Mouse (Mus musculus) limb, embryonic 14.5 days (tissue): ENCODE results near the gene Ubxn11. TPM values are rescaled to one million over a fixed set of nuclear protein-coding genes. Genes with fewer than 3 reads are reported as not detected.

Source experiments
- ATAC-seq: fragments of 200-750 bp; cut with Nextera tagmentation; 2 replicates; pipeline ENCODE4 v1.8.0; 2017; ENCODE audit warnings: low read depth, moderate number of reproducible peaks, moderate TSS enrichment; ENCODE audit not compliant: low FRiP score
- DNase-seq: peaks from one replicate; pipeline ENCODE4 v3.0.0-alpha.2; 2015; ENCODE audit warnings: low spot score
- H3K27ac ChIP-seq: fragments of 300-500 bp; sonication (generic); replicated peaks from 2 replicates; pipeline ENCODE4 v1.5.1; 2014; ENCODE audit warnings: low read depth, mild to moderate bottlenecking, low read length, moderate library complexity, mixed read lengths
- H3K27me3 ChIP-seq: fragments of 300-500 bp; sonication (generic); 2 replicates; pipeline ENCODE4 v1.6.1; 2014; ENCODE audit warnings: low read length, mixed read lengths; ENCODE audit not compliant: control insufficient read depth, insufficient read depth
- H3K36me3 ChIP-seq: fragments of 300-500 bp; sonication (generic); 2 replicates; pipeline ENCODE4 v1.6.1; 2014; ENCODE audit warnings: mild to moderate bottlenecking, low read length, moderate library complexity, mixed read lengths; ENCODE audit not compliant: control insufficient read depth, insufficient read depth
- H3K4me1 ChIP-seq: fragments of 300-500 bp; sonication (generic); 2 replicates; pipeline ENCODE4 v1.6.1; 2014; ENCODE audit warnings: antibody characterized with exemption, low read length, mixed read lengths; ENCODE audit not compliant: control insufficient read depth, insufficient read depth
- H3K4me2 ChIP-seq: fragments of 300-500 bp; sonication (generic); replicated peaks from 2 replicates; pipeline ENCODE4 v1.6.1; 2014; ENCODE audit warnings: low read depth, mild to moderate bottlenecking, low read length, moderate library complexity; ENCODE audit not compliant: severe bottlenecking
- H3K4me3 ChIP-seq: fragments of 300-500 bp; sonication (generic); replicated peaks from 2 replicates; pipeline ENCODE4 v1.5.1; 2014; ENCODE audit warnings: low read length
- H3K9ac ChIP-seq: fragments of 300-500 bp; sonication (generic); 2 replicates; pipeline ENCODE4 v1.6.1; 2014; ENCODE audit warnings: mild to moderate bottlenecking, low read depth, low read length, moderate library complexity; ENCODE audit not compliant: severe bottlenecking
- H3K9me3 ChIP-seq: fragments of 300-500 bp; sonication (generic); 2 replicates; pipeline ENCODE4 v1.6.1; 2016; ENCODE audit warnings: low read length; ENCODE audit not compliant: control insufficient read depth
- POLR2A ChIP-seq: fragments of 200-500 bp; IDR thresholded peaks from 2 replicates; pipeline ENCODE4 v1.8.0; 2012; ENCODE audit warnings: inconsistent platforms, mild to moderate bottlenecking, moderate library complexity, borderline replicate concordance; ENCODE audit not compliant: insufficient read depth, insufficient read length; ENCODE audit errors: extremely low read depth
- WGBS: fragments of 180-500 bp; shearing (Covaris S2); extraction: QIAGEN DNeasy Blood & Tissue Kit; methylation state at CpG from one replicate; pipeline ENCODE4 v1.1.7; 2014; 5-methylcytosine and 5-hydroxymethylcytosine counted together
- polyA plus RNA-seq, 2 experiments: library from polyadenylated mRNA; depleted of rRNA in 1 of 2; stranded (reverse) in 1 of 2; unstranded in 1 of 2; fragments of >200 nt; fragmentation: Nextera tagmentation in 1 of 2; extraction: Ambion mirVana in 1 of 2; gene quantifications; 2 replicates each; pipeline versions ENCODE4 v1.2.1 to v1.2.3; 2012 to 2014

Ubxn11 gene
- polyA plus RNA-seq, 2 experiments: 7.6 to 21.9 TPM

GRCm38 (mm10) chr4:134120192-134120805 is 17.9 kb downstream of the Ubxn11 start:
- Histone ChIP-seq H3K36me3 (no peaks in the 10 kb centered on the region), H3K27me3 (no peaks in the 10 kb centered on the region), H3K4me2 (no peak overlapping the region), H3K9me3 (no peaks in the 10 kb centered on the region), H3K9ac (no peak overlapping the region), H3K27ac (no peak overlapping the region), H3K4me1 (no peaks in the 10 kb centered on the region; the same call in 1 of the 2 replicates), H3K4me3 (no peak overlapping the region)
- ATAC-seq: no peak
- DNase-seq: no peak
- WGBS: 69% methylated on average over 6 of the region's 6 CpGs
- TF ChIP-seq POLR2A: no peak

GRCm38 (mm10) chr4:134120916-134121315 is 18.5 kb downstream of the Ubxn11 start:
- Histone ChIP-seq H3K4me1 (no peaks in the 10 kb centered on the region; the same call in 1 of the 2 replicates), H3K4me2 (no peak overlapping the region), H3K27me3 (no peaks in the 10 kb centered on the region), H3K9ac (no peak overlapping the region; the same call in 1 of the 2 replicates), H3K9me3 (no peaks in the 10 kb centered on the region), H3K4me3 (no peak overlapping the region), H3K27ac (no peak overlapping the region), H3K36me3 (no peaks in the 10 kb centered on the region)
- DNase-seq (no peak), ATAC-seq (no peak)
- WGBS: 89% methylated on average over 4 of the region's 4 CpGs
- TF ChIP-seq POLR2A: no peak

- Histone ChIP-seq H3K36me3 (no peaks in the 10 kb centered on the region), H3K9me3 (no peaks in the 10 kb centered on the region), H3K27ac (no peak overlapping the region), H3K27me3 (no peaks in the 10 kb centered on the region), H3K9ac (no peak overlapping the region; the same call in 1 of the 2 replicates), H3K4me1 (no peaks in the 10 kb centered on the region; the same call in 1 of the 2 replicates), H3K4me2 (no peak overlapping the region), H3K4me3 (no peak overlapping the region)
- 41% methylated on average over 4 of the region's 4 CpGs for WGBS
- no peak for ATAC-seq
- DNase-seq: no peak
- TF ChIP-seq POLR2A: no peak
These were observed 19.2 kb downstream of the Ubxn11 start for GRCm38 (mm10) chr4:134121571-134121970.

- Histone ChIP-seq H3K4me1 (peaks cover 7% of the 10 kb centered on the region; the same call in 1 of the 2 replicates), H3K4me3 (no peak overlapping the region)
- 19% methylated on average over 3 of the region's 3 CpGs for WGBS
These were observed 19.9 kb downstream of the Ubxn11 start for GRCm38 (mm10) chr4:134122281-134122680.

GRCm38 (mm10) chr4:134123147-134123546 is 20.8 kb downstream of the Ubxn11 start:
- H3K4me2 ChIP-seq: no peak overlapping the region
- H3K27ac ChIP-seq: no peak overlapping the region
- no peak for TF ChIP-seq POLR2A
- H3K36me3 ChIP-seq: 0 out of 2 replicates have a peak, but pooled peaks cover 8% of the 10 kb centered on the region
- no peaks in the 10 kb centered on the region for H3K9me3 ChIP-seq
- no peak overlapping the region for H3K9ac ChIP-seq
- DNase-seq (no peak), ATAC-seq (no peak)
- WGBS: 95% methylated on average over 6 of the region's 6 CpGs
- H3K27me3 ChIP-seq: no peaks in the 10 kb centered on the region
- H3K4me1 ChIP-seq: peaks cover 15% of the 10 kb centered on the region
- no peak overlapping the region for H3K4me3 ChIP-seq

More at GRCm38 (mm10) chr4:134122281-134122680, 19.9 kb downstream of the Ubxn11 start:
- ATAC-seq (no peak), DNase-seq (peak; percentile 55)
- Histone ChIP-seq H3K36me3 (0 out of 2 replicates have a peak, but pooled peaks cover 3% of the 10 kb centered on the region), H3K9me3 (no peaks in the 10 kb centered on the region), H3K27me3 (no peaks in the 10 kb centered on the region), H3K9ac (no peak overlapping the region), H3K27ac (no peak overlapping the region), H3K4me2 (no peak overlapping the region)
- TF ChIP-seq POLR2A: no peak
